Mouse (Mus musculus): ENCODE results near the gene Casp8.

- TF ChIP-seq POLR2A (IDR thresholded peaks at IDR 0.05; ENCODE audit: low read depth, low read length) (no peak), CTCF (IDR thresholded peaks at IDR 0.05; ENCODE audit: extremely low read depth, insufficient read length, insufficient replicate concordance, low read depth, low read length) (no peak)
Observed at GRCm38 (mm10) chr1:58775361-58775760, 19.8 kb upstream of the Casp8 start.
